Mouse (Mus musculus): Measurements from ENCODE around the gene Tyro3.
A peak's percentile ranks its signal among the peaks of the same experiment; 100 is the strongest.

Tyro3 gene

GRCm38 (mm10) chr2:119804776-119805175, 7.2 kb downstream of the Tyro3 start:
- DNase-seq: no peak

GRCm38 (mm10) chr2:119805536-119805935, 8.0 kb downstream of the Tyro3 start:
- no peak for DNase-seq

DNA sequence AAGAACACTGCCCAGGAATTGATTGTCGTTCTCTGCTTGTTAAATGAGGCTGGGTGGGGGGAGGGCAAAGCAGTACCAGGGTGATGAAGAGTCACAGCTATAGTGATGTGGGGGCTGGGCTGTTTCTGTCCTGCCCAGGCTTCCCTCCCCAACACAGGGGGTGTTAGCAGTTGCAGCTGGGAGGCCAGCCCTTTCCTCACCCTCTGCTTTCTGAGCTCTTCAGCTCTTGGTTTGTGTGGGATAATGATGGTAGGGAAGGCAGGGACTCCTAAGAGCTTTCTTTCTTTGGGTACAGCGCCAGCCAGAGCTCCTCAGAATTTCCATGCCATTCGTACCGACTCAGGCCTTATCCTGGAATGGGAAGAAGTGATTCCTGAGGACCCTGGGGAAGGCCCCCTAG, 10.9 kb downstream of the Tyro3 start:
- no peak for DNase-seq

GRCm38 (mm10) chr2:119808881-119809280, 11.3 kb downstream of the Tyro3 start:
- DNase-seq: no peak

DNA sequence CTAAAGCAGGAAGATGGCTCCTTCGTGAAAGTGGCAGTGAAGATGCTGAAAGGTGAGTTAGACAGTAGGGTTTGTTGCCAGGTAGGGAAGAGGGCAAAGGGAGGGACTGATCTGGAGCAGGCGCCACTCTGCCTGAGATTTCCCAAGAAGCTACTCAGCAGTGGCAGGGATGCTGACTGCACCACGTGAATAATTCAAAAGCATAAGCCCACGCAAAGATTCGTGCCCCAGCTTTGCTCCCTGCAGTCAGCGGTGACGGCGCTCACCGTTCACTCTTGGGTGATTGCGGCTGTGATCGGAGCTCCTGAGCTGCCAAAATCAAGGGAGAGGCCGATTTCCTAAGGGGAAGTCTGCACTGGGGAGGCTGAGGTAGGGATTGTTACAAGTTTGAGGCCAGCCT, 13.4 kb downstream of the Tyro3 start:
- DNase-seq: no peak

GRCm38 (mm10) chr2:119811490-119812146, 14.1 kb downstream of the Tyro3 start:
- DNase-seq: no peak

DNA sequence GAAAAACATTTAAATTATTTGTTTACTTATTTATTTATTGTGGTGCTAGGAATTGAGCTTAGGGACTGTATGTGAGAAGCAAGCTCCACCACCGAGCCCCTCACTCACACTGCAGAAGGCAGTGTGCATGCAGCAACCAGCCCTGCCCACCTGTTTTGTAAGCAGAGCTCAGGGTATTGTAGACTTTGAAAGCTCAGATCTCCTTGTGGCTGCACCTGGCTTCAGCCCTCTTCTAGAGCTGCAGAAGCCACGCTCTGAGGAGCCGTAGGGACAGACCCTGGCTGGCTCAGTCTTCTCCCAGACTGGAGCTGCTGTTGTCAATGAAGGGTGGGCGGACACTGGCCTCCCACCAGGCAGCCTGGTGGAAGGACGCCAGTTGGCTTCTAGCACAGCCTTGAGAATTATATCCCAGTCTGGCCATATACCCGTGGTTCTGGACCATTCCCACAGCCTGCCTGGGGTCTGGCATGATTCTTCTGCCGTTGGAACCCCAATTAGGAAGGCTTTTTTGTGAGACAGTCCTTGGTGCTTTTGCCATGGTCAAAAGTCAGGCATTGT, 16.9 kb downstream of the Tyro3 start:
- DNase-seq: peak; percentile 94

- DNase-seq: no peak
Measured at GRCm38 (mm10) chr2:119816611-119817010, 19.1 kb downstream of the Tyro3 start.

- no peak for DNase-seq
Measured at GRCm38 (mm10) chr2:119817047-119817446, 19.5 kb downstream of the Tyro3 start.

DNA sequence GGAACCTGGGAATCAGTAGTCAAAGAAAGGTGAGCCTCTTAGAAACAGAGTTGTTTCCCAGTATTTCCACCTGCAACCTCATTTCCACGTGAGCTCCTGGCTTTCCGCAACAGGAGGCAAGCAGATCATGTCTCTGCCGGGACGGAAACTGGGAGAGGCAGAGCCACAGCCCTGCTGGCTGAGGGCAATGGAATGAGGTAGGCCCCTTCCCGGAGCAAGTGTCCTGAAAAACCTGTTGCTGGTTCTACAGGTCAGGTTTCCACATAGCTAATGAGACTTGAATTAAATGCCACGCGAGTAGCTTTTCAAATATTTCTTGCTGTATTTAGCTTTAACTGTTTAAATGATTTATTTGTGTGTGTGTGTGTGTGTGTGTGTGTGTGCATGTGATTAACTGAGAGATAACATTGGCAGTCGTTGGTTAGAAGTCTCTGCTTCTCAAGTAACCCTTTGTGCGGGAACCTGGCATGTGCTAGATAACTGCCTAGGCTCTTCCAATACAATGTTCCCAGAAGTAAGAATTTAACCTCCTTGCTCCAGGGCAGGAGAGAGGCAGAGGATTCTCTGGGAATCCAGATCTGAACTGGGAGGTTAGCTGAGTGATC, 21.2 kb downstream of the Tyro3 start:
- DNase-seq: no peak

- no peak for DNase-seq
Measured at GRCm38 (mm10) chr2:119821136-119821535, 23.6 kb downstream of the Tyro3 start.

DNA sequence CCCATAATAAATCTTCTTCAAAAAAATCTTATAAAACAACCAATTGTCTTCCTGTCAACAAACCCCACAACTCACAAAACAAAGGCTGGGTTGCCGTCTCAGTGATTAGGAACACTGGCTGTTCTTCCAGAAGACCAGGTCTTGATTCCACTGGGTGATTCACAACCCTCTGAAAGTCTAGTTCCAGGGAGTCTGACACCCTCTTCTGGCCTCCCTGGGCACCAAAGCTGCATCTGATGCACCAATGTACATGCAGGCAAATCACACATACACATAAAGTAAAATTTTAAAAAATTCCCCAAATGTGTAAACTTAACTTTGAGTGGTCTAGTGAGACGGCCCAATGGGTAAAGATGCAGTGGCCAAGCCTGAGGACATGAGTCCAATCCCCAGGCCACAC, 33.0 kb downstream of the Tyro3 start:
- peak; percentile 88 for DNase-seq

- no peak for DNase-seq
Measured at GRCm38 (mm10) chr2:119834231-119834630, 36.7 kb downstream of the Tyro3 start.

- peak; percentile 68 for DNase-seq
Measured at GRCm38 (mm10) chr2:119837616-119838015, 40.1 kb downstream of the Tyro3 start.

GRCm38 (mm10) chr2:119838363-119839156, 41.0 kb downstream of the Tyro3 start:
- peak; percentile 17 for DNase-seq

DNA sequence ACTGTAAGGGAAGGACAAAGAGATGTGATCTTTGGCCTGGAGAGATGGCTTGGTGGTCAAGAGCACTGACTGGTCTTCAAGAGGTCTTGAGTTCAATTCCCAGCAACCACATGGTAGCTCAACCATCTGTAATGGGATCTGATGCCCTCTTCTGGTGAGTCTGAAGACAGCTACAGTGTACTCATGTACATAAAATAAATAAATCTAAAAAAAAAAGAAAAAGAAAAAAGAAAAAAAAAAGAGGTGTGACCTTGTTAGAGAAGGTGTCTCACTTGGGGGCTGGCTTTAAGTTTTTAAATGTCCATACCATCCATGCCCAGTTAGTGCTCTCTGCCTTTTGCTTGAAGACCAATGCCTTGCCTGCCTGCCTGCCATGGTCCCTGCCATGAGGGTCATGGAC, 42.5 kb downstream of the Tyro3 start:
- DNase-seq: peak; percentile 60

DNA sequence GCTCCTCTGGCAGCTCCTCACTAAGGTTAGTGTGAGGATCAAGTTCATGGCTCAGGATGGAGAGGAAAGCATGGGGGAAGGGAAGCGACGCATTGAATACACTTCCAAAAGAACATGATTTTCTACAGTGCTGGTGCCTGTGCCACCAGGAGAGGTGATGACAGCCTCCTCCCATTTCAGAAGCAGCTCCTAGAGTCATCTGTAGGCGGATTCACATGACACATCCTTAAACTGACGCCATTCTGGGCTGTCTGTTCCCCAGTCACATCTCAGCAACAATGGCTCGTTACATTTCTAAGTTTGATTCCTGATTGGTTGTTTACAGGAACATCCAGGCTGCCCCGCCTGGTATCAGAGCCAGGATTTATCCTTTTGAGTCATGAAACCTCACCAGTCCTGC, 44.5 kb downstream of the Tyro3 start:
- no peak for DNase-seq

GRCm38 (mm10) chr2:119843526-119843925, 46.0 kb downstream of the Tyro3 start:
- DNase-seq: no peak

DNA sequence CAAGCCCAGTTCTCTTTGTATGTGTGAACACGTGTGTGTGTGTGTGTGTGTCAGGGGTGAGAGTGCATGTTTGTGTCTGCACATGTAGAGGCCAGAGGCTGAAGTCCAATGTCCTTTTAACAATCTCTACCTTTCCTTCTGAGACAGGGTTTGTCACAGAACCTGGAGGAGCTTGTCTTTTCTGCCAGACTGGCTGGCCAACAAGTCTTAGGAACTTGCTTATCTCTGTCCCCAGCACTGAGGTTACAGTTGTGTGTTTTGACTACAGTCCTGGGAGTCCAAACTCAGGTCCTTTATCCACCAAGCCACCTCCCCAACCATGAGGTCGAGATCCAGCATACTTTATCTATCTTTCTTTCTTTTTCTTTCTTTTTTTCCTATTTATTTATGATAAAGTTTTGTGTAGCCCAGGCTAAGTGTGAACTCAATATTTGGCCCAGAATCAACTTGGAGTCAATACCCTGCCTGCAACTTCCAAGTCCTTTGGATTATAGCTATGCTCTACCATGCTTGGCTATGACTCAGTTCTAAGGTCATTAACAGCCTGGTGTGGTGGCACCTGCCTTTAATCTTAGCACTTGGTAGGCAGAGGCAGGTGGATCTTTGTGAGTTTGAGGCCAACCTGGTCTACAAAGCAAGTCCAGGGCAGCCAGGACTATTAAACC, 48.5 kb downstream of the Tyro3 start:
- DNase-seq: peak; percentile 65

GRCm38 (mm10) chr2:119846929-119847328, 49.4 kb downstream of the Tyro3 start:
- DNase-seq: peak; percentile 94

- no peak for DNase-seq
Measured at GRCm38 (mm10) chr2:119853811-119854210, 56.3 kb downstream of the Tyro3 start.

DNA sequence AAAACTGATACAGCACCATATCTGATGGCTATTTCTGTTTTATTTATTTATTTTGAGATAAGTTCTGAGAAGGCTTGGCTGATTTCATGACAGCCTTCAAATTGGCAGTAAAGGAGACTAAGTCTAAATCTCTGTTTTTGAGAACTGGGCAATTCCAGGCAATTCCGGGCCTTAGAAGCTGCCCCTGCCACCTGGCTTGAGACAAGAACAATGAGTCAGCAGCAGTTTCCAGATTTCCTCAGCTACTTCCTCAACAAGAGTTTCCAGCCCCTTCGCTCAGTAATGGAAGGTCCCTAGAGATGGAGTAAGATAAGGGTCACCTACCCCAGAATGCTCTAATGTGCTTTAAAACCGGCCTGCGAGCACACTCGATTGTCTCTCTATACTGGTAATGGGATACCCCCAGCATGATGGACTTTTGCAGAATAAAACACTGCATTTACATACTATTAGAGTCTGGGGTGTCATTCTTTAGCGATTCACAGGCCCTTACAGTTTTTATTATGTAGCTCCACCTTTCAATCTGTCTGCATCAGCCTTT, 57.8 kb downstream of the Tyro3 start:
- no peak for DNase-seq

DNA sequence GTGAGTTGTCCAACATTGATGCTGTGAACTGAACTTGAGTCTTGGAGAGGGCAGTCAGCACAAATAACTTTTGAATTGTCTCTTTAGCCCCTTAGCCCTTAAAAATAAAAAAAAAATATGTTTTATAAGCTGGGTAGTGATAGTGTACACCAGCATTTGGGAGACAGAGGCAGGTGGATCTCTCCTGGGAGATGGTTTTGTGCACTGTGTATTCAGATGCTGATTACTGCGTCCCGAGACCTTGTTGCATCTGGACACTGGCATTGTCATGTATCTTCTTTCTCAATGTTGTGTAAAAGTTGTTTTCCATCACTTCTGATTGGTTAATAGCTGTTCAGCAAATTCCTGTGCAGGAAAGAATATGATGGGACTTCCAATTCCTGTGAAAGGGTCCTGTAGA, 59.8 kb downstream of the Tyro3 start:
- no peak for DNase-seq
